In the genomic region with DNA sequence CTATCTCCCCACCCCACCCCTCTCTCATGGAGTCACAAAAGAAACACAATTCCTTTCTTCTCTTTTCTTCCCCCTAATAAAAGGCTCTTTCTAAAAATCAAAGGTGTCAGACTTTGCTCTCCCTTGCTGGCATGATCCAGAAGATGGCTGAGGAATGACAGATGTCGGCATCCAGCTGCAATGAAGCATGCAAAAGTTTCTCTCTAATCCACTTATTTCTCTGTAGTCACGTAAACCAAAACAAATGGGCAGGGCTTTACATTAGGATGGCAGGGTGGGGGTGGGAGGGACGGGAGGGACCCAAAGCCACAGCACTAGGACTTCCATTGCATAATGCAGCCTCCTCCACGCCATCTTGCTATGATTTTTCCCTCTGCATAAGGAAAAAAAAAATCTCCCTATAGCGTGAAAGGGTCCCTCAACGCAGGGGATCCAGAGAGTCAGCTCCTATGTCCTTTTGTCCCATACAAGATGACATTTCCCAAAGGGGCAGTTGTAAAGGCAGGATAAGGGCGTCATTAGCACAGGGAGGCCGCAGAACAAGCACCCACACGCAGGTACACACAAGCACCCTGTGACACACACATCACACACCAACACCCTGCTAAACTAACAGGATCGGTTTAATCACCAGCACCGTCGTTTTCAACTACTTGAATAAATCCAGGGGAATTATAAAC, we compare ENCODE assay signal across 8 mouse cellular contexts.
DNase-seq lines count a peak whose midpoint lies in the region; ATAC-seq and TF ChIP-seq lines count a peak whose summit lies in the region.

No protein-coding gene starts in this region.

- 26% methylated on average over 12 of the region's 12 CpGs for WGBS in heart, postnatal 0 days
- 10% methylated on average over 12 of the region's 12 CpGs for WGBS in embryonic facial prominence, embryonic 13.5 days
- 5% methylated on average over 12 of the region's 12 CpGs for WGBS in hindbrain, embryonic 16.5 days

- no peak for TF ChIP-seq POLR2A in myocyte (IDR thresholded peaks at IDR 0.05; ENCODE audit: insufficient read length, low read depth)

- intact Hi-C loops in heart, postnatal 14 days (cut with DNase I) = no loop called here

- ATAC-seq in heart, postnatal 0 days (ENCODE audit: insufficient read depth, low read depth) = no peak
- ATAC-seq in embryonic facial prominence, embryonic 13.5 days (ENCODE audit: insufficient number of reproducible peaks, insufficient read depth, low FRiP score, low TSS enrichment, low read depth) = no peak
- no peak for ATAC-seq in hindbrain, embryonic 16.5 days

- H3ac ChIP-seq in myocyte (ENCODE audit: control insufficient read depth, insufficient read length) = no peak overlapping the region

- H3K27me3 ChIP-seq in heart, postnatal 0 days (ENCODE audit: control insufficient read depth, insufficient read depth, low read length) = peaks cover 22% of the 10 kb centered on the region
- H3K27me3 ChIP-seq in embryonic facial prominence, embryonic 13.5 days = peaks cover 23% of the 10 kb centered on the region
- no peaks in the 10 kb centered on the region for H3K27me3 ChIP-seq in hindbrain, embryonic 16.5 days (replicated peaks; ENCODE audit: control insufficient read depth, insufficient read depth, low read length)
- H3K27me3 ChIP-seq in myocyte (ENCODE audit: control insufficient read depth, insufficient read depth, insufficient read length) = no peaks in the 10 kb centered on the region

- peak overlapping the region; percentile 49 for H3K4me3 ChIP-seq in heart, postnatal 0 days (ENCODE audit: low read depth, low read length)
- peak overlapping the region; percentile 43 for H3K4me3 ChIP-seq in embryonic facial prominence, embryonic 13.5 days
- H3K4me3 ChIP-seq in hindbrain, embryonic 16.5 days (ENCODE audit: low read length) = peak overlapping the region; percentile 45
- H3K4me3 ChIP-seq in myocyte = no peak overlapping the region

- DNase-seq in heart, postnatal 0 days (ENCODE audit: low spot score) = no peak
- no peak for DNase-seq in heart, postnatal 14 days
- DNase-seq in thymus, postnatal 4 days = no peak
- DNase-seq in gastrocnemius, postnatal 4 days (ENCODE audit: low spot score in 2 of 2) = no peak
- no peak for DNase-seq in layer of hippocampus, postnatal 25 days (ENCODE audit: extremely low spot score in 1 of 2, low spot score in 1 of 2)

- no peak for TF ChIP-seq EP300 in heart, postnatal 0 days (IDR thresholded peaks at IDR 0.05; ENCODE audit: low read depth)

- H3K36me3 ChIP-seq in heart, postnatal 0 days (replicated peaks; ENCODE audit: control insufficient read depth, insufficient read depth, low read length) = no peaks in the 10 kb centered on the region
- H3K36me3 ChIP-seq in embryonic facial prominence, embryonic 13.5 days = no peaks in the 10 kb centered on the region
- H3K36me3 ChIP-seq in hindbrain, embryonic 16.5 days (ENCODE audit: control insufficient read depth, insufficient read depth, low read length) = no peaks in the 10 kb centered on the region
- no peaks in the 10 kb centered on the region for H3K36me3 ChIP-seq in myocyte (ENCODE audit: control insufficient read depth, insufficient read depth)

- peak overlapping the region; percentile 87 for H3K4me2 ChIP-seq in heart, postnatal 0 days (ENCODE audit: low read depth, low read length)
- H3K4me2 ChIP-seq in embryonic facial prominence, embryonic 13.5 days = peak overlapping the region; percentile 73
- H3K4me2 ChIP-seq in hindbrain, embryonic 16.5 days (ENCODE audit: low read length) = peak overlapping the region; percentile 80
- peak overlapping the region; percentile 68 for H3K4me2 ChIP-seq in myocyte (ENCODE audit: low read depth)

- peaks cover 3% of the 10 kb centered on the region; the same call in 1 of the 2 replicates for H3K4me1 ChIP-seq in heart, postnatal 0 days (ENCODE audit: control insufficient read depth, insufficient read depth)
- H3K4me1 ChIP-seq in embryonic facial prominence, embryonic 13.5 days = peaks cover 51% of the 10 kb centered on the region
- H3K4me1 ChIP-seq in hindbrain, embryonic 16.5 days (ENCODE audit: control insufficient read depth, insufficient read depth, low read depth, low read length) = peaks cover 31% of the 10 kb centered on the region

- no peak overlapping the region for H3K9ac ChIP-seq in heart, postnatal 0 days (replicated peaks; ENCODE audit: low read depth, low read length)
- H3K9ac ChIP-seq in embryonic facial prominence, embryonic 13.5 days = peak overlapping the region; percentile 58
- H3K9ac ChIP-seq in hindbrain, embryonic 16.5 days (ENCODE audit: low read depth, low read length) = peak overlapping the region; percentile 62

- no peaks in the 10 kb centered on the region for H3K9me3 ChIP-seq in heart, postnatal 0 days (replicated peaks; ENCODE audit: control insufficient read depth, low read length)
- no peaks in the 10 kb centered on the region for H3K9me3 ChIP-seq in embryonic facial prominence, embryonic 13.5 days
- H3K9me3 ChIP-seq in hindbrain, embryonic 16.5 days (ENCODE audit: control insufficient read depth, low read length) = no peaks in the 10 kb centered on the region

- H3K27ac ChIP-seq in heart, postnatal 0 days (ENCODE audit: low read depth) = no peak overlapping the region
- H3K27ac ChIP-seq in embryonic facial prominence, embryonic 13.5 days = peak overlapping the region; percentile 73
- peak overlapping the region; percentile 79 for H3K27ac ChIP-seq in hindbrain, embryonic 16.5 days (ENCODE audit: low read depth, low read length)

- no peak for TF ChIP-seq CTCF in heart, postnatal 0 days (IDR thresholded peaks at IDR 0.05; ENCODE audit: low read depth)

- H3K79me2 ChIP-seq in myocyte (ENCODE audit: control insufficient read depth, insufficient read depth) = no peaks in the 10 kb centered on the region

TF ChIP-seq in myocyte, 11 proteins besides CTCF, POLR2A, EP300 and RAD21:
- TF ChIP-seq SRF (IDR thresholded peaks at IDR 0.05; ENCODE audit: control insufficient read depth, insufficient read length, low read depth) = no peak
- no peak for TF ChIP-seq E2F4 (IDR thresholded peaks at IDR 0.05; ENCODE audit: insufficient read depth)
- no peak for TF ChIP-seq POLR2AphosphoS2 (IDR thresholded peaks at IDR 0.05; ENCODE audit: insufficient read length, low read depth)
- TF ChIP-seq TCF3 (IDR thresholded peaks at IDR 0.05; ENCODE audit: insufficient read length, low read depth) = no peak
- TF ChIP-seq USF1 (IDR thresholded peaks at IDR 0.05; ENCODE audit: low read depth) = no peak
- TF ChIP-seq CEBPB (IDR thresholded peaks at IDR 0.05; ENCODE audit: insufficient read depth, poor library complexity, severe bottlenecking) = no peak
- TF ChIP-seq REST (IDR thresholded peaks at IDR 0.05; ENCODE audit: insufficient read depth, insufficient read length) = no peak
- no peak for TF ChIP-seq MYOD1 (IDR thresholded peaks at IDR 0.05; ENCODE audit: control insufficient read depth in 1 of 3, insufficient read length in 2 of 3, low read depth in 2 of 3)
- no peak for TF ChIP-seq TCF12 (IDR thresholded peaks at IDR 0.05; ENCODE audit: insufficient read depth, poor library complexity, severe bottlenecking)
- TF ChIP-seq MYOG (IDR thresholded peaks at IDR 0.05; ENCODE audit: control insufficient read depth in 1 of 3, insufficient read depth in 1 of 3, insufficient read length in 2 of 3, low read depth in 2 of 3) = no peak
TF ChIP-seq in myocyte: peak in this region for 0.
